Mouse (Mus musculus) kidney, adult 9 months (tissue): ENCODE data around the gene Myo1d.
A peak's percentile ranks its signal among the peaks of the same experiment; 100 is the strongest.

ENCODE experiments used
- DNase-seq: peaks from one replicate; pipeline ENCODE4 v3.0.0; 2022

Gene Myo1d

GRCm38 (mm10) chr11:80778916-80779526, 804 bp downstream of the Myo1d start:
- no peak for DNase-seq

- DNase-seq, result no peak
Measured at GRCm38 (mm10) chr11:80778157-80778556, 1.7 kb downstream of the Myo1d start.

GRCm38 (mm10) chr11:80777708-80778107, 2.1 kb downstream of the Myo1d start:
- no peak for DNase-seq

DNA sequence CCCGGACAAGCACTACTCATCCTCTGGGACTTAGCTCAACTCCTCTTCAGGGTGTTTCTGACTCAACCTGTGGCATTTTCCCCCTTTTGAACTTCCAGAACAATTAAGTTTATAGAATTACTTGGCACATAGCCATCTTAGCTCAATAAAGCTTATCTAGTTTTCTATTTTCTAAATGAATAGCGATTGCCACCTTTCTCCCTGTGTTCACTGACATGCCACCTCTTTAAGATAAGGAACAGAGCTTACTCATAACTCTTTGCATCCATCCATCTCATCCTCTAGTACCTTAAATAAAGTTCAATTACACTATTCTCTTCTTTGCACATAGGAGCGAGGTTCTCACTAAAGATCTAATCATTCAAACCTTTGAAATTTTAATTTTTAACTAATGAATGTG, 4.3 kb downstream of the Myo1d start:
- DNase-seq, result no peak

DNA sequence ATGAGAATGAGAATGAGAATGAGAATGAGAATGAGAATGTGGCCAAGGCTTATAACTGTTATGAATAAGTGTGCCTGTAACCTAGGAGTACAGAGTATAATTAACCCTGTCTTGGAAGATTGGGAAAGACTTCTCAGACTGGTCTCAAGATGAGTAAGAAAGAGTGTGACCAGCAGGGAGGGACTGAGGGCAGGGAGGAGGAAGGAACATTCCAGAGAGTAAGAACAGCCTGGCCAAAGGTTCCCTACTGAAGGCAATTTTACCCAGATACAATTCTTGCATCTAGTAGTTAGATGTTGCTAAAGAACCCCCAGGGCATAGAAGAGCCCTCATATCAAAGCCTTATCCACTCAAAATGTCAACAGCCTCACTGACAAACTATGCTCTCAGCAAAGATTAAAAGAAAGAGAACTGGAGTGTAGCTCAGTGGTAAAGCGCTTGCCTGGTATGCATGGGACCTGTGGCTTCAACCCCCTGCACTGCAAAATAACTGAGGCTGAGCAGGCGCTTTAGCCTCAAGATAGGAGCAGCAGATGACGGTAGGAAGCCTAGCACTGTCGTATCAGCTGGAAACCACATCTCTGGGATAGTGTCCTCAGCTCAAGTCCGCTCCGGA, 7.1 kb downstream of the Myo1d start:
- no peak for DNase-seq

- no peak for DNase-seq
Measured at GRCm38 (mm10) chr11:80771596-80772250, 8.1 kb downstream of the Myo1d start.

DNA sequence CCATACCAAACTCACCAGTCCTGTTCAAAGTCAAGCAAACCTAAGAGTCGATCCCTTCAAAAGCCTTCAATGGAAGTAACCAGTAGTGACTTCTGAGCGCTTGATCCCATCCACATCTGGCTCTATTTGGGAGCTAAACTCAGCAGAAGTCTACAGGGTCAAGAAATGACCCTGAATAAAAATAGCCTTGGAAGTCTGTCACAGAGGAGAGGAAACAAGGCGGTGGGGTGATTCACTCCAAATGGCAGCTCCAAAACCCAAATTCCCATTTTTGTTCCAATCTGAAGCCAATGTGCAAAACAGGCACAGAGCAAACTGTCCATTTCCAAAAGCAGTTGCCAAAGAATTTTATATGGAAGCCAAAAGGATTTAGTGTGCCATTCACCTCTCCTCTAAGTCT, 8.6 kb downstream of the Myo1d start:
- no peak for DNase-seq

DNA sequence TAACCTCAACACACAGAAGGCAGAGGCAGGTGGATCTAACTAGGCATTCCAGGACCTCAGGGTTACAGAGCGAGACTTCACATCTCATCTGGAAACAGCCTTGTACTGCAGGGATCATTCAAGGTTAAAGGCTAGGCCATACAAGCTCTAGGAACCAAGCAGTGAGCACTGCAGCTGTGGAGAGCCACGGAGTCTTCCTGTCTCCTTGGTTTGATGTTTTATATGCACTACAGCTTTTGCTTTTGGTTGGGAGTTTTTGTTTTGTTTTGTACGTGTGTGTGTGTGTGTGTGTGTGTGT, 12.6 kb downstream of the Myo1d start:
- DNase-seq, result no peak

DNA sequence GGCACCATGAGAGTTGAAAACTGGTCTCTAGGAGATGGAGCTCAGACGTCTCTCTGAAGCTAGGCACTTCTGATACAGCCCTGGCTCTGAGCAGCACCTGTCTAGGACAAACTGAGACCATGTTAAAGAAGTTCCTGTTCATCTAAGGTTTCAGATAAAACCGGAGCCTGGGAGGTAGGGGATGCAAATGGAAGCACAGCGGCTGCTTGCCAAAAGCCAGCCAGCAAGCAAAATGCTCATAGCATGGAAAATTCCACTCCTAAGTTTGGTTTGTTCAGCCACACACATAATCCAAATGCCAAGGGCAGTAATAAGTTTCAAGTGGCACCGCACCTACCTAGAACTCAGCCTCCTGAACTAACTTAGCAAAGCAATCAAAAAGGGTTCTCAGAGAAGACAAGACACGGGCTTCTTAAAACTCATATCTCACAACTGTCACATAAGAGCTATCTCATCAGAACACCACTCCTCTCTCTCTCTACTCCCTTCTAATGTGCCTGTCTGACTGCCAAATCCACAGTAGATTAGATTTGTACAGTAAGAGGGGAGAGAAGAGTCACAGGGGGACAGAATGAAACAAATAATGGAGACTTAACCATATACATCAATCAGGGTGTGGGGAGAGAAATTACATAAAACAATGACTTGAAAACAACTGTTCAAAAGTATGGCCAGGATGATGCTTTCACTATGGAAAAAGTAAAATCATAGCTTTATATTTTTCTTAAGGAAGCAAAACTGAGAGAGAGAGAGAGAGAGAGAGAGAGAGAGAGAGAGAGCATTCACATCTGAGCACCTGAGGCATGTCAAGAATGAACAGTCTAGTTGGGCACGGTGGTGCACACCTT, 13.1 kb downstream of the Myo1d start:
- peak; percentile 63 for DNase-seq

DNA sequence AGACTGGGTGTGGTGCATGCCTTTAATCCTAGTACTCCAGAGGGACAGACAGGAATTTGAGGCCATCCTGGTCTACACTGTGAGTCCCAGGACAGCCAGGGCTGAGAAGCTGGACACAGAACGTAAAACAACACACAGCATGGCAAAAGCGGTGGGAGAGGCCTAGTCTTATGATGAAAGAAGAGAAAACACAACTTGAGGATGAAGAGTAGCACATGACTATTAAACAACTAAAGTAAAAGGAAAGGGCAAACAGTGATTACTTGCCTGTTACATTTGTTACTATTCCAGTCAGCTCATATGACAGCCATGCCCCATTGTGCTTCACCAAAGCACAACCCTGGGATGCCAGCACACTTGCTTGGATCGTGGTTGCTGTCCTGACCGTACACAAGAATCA, 13.8 kb downstream of the Myo1d start:
- no peak for DNase-seq

- no peak for DNase-seq
Measured at GRCm38 (mm10) chr11:80762066-80762465, 17.8 kb downstream of the Myo1d start.

DNA sequence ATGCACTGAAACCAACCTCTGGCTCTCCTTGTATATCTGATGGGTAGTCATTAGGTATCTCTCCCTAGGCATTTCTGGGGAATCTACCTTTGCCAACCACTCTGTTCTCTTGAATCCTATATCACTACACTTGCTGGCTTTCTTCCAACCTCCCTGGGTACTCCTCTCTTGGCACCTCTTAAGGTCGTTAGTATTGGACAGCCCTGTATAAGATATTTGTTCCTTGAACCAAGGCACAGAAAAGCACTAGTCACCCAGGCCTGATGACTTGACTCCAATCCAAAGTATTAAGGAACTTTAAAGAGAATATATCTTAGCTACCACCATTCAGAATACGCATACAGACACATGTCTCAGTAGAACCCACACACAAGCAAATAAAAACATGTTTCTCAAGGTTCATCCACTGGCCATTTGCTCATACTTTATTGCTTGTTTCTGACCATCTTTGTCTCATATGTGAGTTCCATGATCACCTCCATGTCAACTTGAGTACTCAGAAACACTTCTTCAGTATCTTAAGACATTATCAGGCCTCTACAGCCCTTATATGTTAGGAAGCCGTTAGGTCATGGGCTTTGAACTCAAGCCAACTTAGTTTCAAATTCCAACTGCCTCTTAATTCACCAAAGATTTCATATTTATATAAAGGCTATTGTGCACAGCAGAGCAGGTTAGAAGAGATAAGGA, 18.4 kb downstream of the Myo1d start:
- DNase-seq, result no peak

GRCm38 (mm10) chr11:80759023-80759422, 20.8 kb downstream of the Myo1d start:
- no peak for DNase-seq

- DNase-seq, result no peak
Measured at GRCm38 (mm10) chr11:80754201-80754600, 25.6 kb downstream of the Myo1d start.

- no peak for DNase-seq
Measured at GRCm38 (mm10) chr11:80751168-80751567, 28.7 kb downstream of the Myo1d start.

GRCm38 (mm10) chr11:80749187-80749586, 30.6 kb downstream of the Myo1d start:
- no peak for DNase-seq

- no peak for DNase-seq
Measured at GRCm38 (mm10) chr11:80745426-80745825, 34.4 kb downstream of the Myo1d start.

DNA sequence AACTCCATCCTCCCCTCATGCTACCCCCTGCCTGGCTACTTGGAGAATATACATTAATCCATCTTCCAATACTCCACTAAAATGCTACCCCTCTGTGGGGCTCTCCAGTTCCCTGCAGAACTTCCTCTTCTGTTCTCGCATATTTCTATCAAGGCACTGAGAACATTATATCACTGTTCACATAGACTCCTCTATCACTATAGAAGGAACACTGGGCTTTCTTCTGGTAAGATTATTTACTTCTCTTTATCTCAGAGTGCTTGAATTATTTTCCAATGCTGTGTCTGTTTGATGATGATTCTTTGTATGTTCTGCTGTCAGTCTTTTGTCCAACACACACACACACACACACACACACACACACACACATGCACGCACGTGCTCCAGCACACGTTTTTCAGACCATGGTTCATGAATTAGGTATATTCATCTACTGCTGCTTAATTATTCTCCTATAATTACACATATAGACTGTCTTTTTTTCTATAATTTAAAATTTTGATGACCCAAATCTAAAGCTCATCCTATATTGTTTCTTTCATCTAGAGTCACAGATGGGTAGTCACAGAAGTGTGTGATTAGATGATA, 35.9 kb downstream of the Myo1d start:
- no peak for DNase-seq

DNA sequence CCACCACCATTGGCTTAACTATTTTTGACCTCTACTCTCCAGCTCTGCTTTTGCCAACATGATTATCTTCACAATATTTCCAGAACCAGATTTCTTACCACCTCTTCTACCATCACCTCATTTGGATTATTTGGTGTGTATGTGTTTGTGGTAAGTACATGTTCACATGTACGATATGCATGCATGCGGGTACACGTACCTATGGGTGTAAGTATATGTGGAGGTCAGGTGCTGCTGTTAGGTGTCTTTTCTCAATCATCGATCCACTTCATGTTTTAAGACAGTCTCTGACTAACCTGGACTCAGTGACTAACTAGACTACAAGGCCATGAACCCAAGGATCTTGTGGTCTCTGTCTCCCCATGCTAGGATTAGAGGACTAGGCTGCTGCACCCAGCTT, 37.4 kb downstream of the Myo1d start:
- no peak for DNase-seq

DNA sequence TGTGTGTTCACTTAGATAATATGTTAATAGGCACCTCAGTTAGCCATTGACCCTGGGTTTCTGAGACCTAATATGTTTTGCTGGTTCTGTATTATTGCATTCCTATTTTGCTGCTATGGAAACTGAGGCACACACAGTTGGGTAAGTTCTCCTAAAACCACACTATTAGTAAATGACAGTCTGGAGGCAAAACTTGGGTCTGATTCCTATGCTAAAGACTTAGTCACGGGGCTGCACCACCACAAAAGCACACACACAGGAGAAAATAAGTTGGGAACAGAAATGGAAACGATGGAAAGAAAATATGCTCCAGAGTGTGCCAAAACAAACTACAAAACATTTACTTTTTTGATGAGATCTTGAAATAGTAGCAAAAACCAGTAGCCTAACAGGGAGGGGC, 45.1 kb downstream of the Myo1d start:
- no peak for DNase-seq

- no peak for DNase-seq
Measured at GRCm38 (mm10) chr11:80724701-80725100, 55.1 kb downstream of the Myo1d start.

DNA sequence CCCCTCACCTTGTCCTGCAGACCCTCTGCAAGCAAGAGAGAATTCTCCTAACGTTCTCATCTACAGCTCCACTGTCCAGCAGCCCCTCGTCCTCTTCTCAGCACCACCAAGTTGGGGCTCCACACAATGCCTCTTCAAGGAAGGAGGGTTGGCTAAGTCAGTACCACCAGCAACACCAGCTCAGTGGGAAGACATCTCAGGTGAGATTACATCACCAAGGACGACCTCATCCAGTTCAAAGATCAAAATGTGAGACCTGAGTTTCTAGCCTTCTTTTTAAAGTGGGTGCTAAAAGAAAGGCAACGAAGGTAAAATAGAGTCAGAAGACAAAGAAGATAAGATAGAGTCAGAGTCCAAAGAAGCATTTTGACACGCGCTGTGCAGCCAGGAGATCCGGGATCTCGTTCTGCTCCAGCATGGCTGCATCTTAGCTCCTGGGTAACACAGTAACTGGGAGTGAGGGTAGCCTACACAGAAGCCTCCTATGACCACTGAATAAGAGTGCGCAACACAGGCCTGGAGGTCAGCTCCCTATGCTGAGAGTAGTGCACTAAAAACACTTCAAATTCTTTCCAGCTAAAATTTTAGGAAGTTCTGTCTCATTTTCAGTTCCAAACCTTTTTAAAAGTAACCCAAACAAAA, 56.3 kb downstream of the Myo1d start:
- no peak for DNase-seq
